Mouse (Mus musculus): ENCODE data around the gene Gm20852. TPM values are rescaled to one million over a fixed set of nuclear protein-coding genes. Genes with fewer than 3 reads are reported as not detected.
"Not testable (repeated sequence)": the region's sequence is repeated elsewhere in the genome, so short reads cannot be mapped to it uniquely, and the experiment has no call there.

Gene Gm20852
- polyA plus RNA-seq (2012; rRNA removed), result not detected in 2 replicates

DNA sequence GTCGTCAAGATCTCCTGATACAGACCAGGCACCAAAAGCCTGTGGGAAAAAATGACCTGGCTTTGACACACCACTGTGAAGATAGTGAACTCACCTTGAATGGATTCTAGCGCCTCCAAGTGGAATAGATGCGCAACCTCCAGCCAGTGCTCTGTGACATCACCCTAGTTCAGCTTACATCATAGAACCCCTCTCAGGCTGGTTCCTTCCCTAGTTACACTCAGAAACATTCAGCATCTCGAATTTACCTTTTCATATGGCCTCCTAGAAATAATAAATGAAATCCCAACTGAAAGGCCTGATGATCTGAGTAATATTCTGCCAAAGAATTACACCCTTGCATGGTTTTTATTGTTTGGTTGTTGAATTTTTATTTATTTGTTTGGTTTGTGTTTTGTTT is at the start of gene Gm20852:
TSS of gene Gm20852 (minus strand) at position 101 of the 400 bp plus-strand sequence.
- not testable (repeated sequence) for H3K27me3 ChIP-seq (ENCODE audit: control insufficient read depth, insufficient read depth, low read length); H3K4me3 ChIP-seq (replicated peaks; ENCODE audit: insufficient read depth, low read depth, low read length); H3K27ac ChIP-seq (ENCODE audit: insufficient read depth, low read length); H3K4me1 ChIP-seq (ENCODE audit: control insufficient read depth, insufficient read depth, low read length); DNase-seq
- no CpG with 5 or more reads among the region's 4 CpGs for WGBS

Data from cerebellum, adult 2 months (tissue).